13 mouse cellular contexts compared by ENCODE assay signal in the genomic region with DNA sequence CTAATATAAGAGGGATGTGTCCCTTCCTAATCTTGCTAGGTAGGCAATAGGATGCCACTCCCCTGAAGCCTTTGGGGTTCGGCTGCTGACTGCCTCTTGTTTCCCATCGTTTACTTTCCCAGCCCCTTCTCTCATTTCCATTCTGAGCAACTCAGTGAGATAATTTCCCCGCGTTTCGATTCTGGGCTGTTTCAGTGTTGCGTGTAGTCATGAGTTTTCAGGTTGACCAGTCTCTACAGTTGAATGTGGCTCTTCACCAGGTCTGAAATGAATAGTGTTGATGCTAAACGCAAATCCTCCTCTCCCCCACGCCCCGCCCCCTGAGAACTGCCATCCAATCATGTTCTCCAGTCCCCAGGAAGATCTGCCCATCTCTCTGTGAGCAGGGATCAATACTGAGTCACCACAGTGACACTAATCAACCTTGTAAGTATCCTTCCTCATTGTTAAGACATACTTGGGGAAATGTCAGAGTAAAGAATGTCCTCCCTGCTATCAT.
"Had no signal": no experiment of that assay in that cellular context is flagged by ENCODE, and none has a peak within 500 bp of the region (broad histone marks: within the 10 kb centered on the region; RNA-seq: fewer than 3 reads in every experiment).

No protein-coding gene starts in this region.

- DNase-seq: kidney, adult 8-10 months; kidney, postnatal 25 days; lung, adult 2 months; lung, postnatal 4 days; thymus, postnatal 4 days had no signal

- H3K4me1 ChIP-seq: liver, embryonic 15.5 days; megakaryocyte, embryonic 14.5 days; neural tube, embryonic 12.5 days had no signal

- H3K4me2 ChIP-seq: limb, embryonic 13.5 days; liver, embryonic 11.5 days; liver, embryonic 15.5 days; midbrain, embryonic 11.5 days; midbrain, embryonic 15.5 days; neural tube, embryonic 12.5 days had no signal

- H3K9ac ChIP-seq: limb, embryonic 13.5 days; liver, embryonic 15.5 days; midbrain, embryonic 15.5 days; neural tube, embryonic 12.5 days had no signal

- H3K9me3 ChIP-seq: limb, embryonic 13.5 days; liver, embryonic 15.5 days; megakaryocyte, embryonic 14.5 days; midbrain, embryonic 15.5 days; neural tube, embryonic 12.5 days had no signal

- H3K27ac ChIP-seq: liver, embryonic 15.5 days; midbrain, embryonic 15.5 days; neural tube, embryonic 12.5 days had no signal

- H3K36me3 ChIP-seq: limb, embryonic 13.5 days; liver, embryonic 15.5 days; midbrain, embryonic 15.5 days; neural tube, embryonic 12.5 days had no signal

- ATAC-seq: lung, postnatal 0 days; midbrain, embryonic 15.5 days had no signal

- H3K4me3 ChIP-seq: limb, embryonic 13.5 days; liver, embryonic 15.5 days; megakaryocyte, embryonic 14.5 days; midbrain, embryonic 15.5 days; neural tube, embryonic 12.5 days had no signal

- H3K27me3 ChIP-seq: limb, embryonic 13.5 days; liver, embryonic 15.5 days; megakaryocyte, embryonic 14.5 days; midbrain, embryonic 15.5 days; neural tube, embryonic 12.5 days had no signal
